Mouse (Mus musculus): ENCODE results near the gene Tbc1d30.

DNA sequence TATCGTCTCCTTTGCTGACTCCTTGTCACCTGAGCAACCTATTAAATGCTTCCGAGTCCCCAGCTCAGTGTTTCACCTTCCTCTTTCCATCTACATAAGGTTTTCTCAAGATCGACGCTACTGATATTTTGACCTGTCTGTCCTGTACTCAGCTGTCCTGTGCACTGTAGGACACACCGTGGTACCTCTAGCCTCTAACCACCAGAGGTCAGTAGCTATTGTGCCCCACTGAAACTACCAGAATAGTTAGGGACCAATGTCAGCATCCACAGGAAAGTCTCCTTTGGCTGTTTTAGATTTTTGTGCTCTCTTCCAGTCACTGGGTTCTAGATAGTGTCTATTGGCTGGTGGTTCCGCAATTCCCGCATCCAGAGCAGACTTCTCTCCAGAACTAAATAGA, 98.3 kb downstream of the Tbc1d30 start:
- peak; percentile 23; the same call in 1 of the 2 replicates for TF ChIP-seq CTCF (IDR thresholded peaks at IDR 0.05; ENCODE audit: borderline replicate concordance, insufficient read depth, low read length)
- no peak for TF ChIP-seq POLR2A (IDR thresholded peaks at IDR 0.05; ENCODE audit: low read depth, low read length)

All from embryonic fibroblast, embryonic 13.5 days (primary cell).